Mouse (Mus musculus) liver, embryonic 11.5 days (tissue): Measurements from ENCODE around the gene Cptp. TPM values are rescaled to one million over a fixed set of nuclear protein-coding genes. Genes with fewer than 3 reads are reported as not detected.
A peak's percentile ranks its signal among the peaks of the same experiment; 100 is the strongest.

ENCODE experiments used
- ATAC-seq: fragments of 200-750 bp; cut with Nextera tagmentation; replicated peaks from 2 replicates; pipeline ENCODE4 v1.8.0; 2017; ENCODE audit warnings: moderate number of reproducible peaks, mild to moderate bottlenecking, moderate TSS enrichment, moderate library complexity; ENCODE audit not compliant: low FRiP score
- DNase-seq: peaks from one replicate; pipeline ENCODE4 v3.0.0-alpha.2; 2017; ENCODE audit warnings: low spot score
- H3K27ac ChIP-seq: fragments of 300-500 bp; sonication (generic); 2 replicates; pipeline ENCODE4 v1.5.1; 2014; ENCODE audit warnings: mild to moderate bottlenecking, low read depth, low read length, control low read depth
- H3K27me3 ChIP-seq: fragments of 300-500 bp; sonication (generic); replicated peaks from 2 replicates; pipeline ENCODE4 v1.6.1; 2014; ENCODE audit warnings: low read length, mixed read lengths; ENCODE audit not compliant: control insufficient read depth, insufficient read depth
- H3K36me3 ChIP-seq: fragments of 300-500 bp; sonication (generic); 2 replicates; pipeline ENCODE4 v1.6.1; 2014; ENCODE audit warnings: mild to moderate bottlenecking, low read length, moderate library complexity, mixed read lengths; ENCODE audit not compliant: control insufficient read depth, insufficient read depth
- H3K4me1 ChIP-seq: fragments of 300-500 bp; sonication (generic); replicated peaks from 2 replicates; pipeline ENCODE4 v1.6.1; 2014; ENCODE audit warnings: low read length, mixed read lengths; ENCODE audit not compliant: control insufficient read depth, insufficient read depth
- H3K4me2 ChIP-seq: fragments of 300-500 bp; sonication (generic); 2 replicates; pipeline ENCODE4 v1.6.1; 2014; ENCODE audit warnings: mild to moderate bottlenecking, control low read depth, moderate library complexity
- H3K4me3 ChIP-seq: fragments of 300-500 bp; sonication (generic); 2 replicates; pipeline ENCODE4 v1.5.1; 2014; ENCODE audit warnings: low read depth, low read length, control low read depth
- H3K9ac ChIP-seq: fragments of 300-500 bp; sonication (generic); 2 replicates; pipeline ENCODE4 v1.6.1; 2014; ENCODE audit warnings: low read depth, low read length, control low read depth
- H3K9me3 ChIP-seq: fragments of 300-500 bp; sonication (generic); 2 replicates; pipeline ENCODE4 v1.6.1; 2016; ENCODE audit warnings: low read length, inconsistent platforms, mixed read lengths; ENCODE audit not compliant: control insufficient read depth
- WGBS: fragments of 180-500 bp; shearing (Covaris S2); extraction: QIAGEN DNeasy Blood & Tissue Kit; methylation state at CpG from one replicate; pipeline ENCODE4 v1.1.7; 2014; 5-methylcytosine and 5-hydroxymethylcytosine counted together
- polyA plus RNA-seq: library from polyadenylated mRNA; unstranded; fragments of >200 nt; fragmentation: Nextera tagmentation; extraction: Ambion mirVana; gene quantifications from 2 replicates; pipeline ENCODE4 v1.2.1, GENCODE M21; 2014

The Cptp gene
- 16.4 and 16.9 TPM in 2 replicates for polyA plus RNA-seq

GRCm38 (mm10) chr4:155869317-155870033 lies at the start of gene Cptp, which contains the start of gene Ints11:
TSS of gene Cptp (minus strand) at chr4:155869440.
TSS of gene Ints11 (plus strand) at chr4:155869546.
- no peaks in the 10 kb centered on the region for H3K27me3 ChIP-seq
- H3K4me2 ChIP-seq, result peak within 1 kb of the TSS; percentile 91
- under 1% methylated on average over 63 of the region's 63 CpGs for WGBS
- peak within 1 kb of the TSS; percentile 81 for H3K4me3 ChIP-seq
- ATAC-seq (peak; percentile 96), DNase-seq (peak; percentile 97)
- no peaks in the 10 kb centered on the region for H3K9me3 ChIP-seq
- H3K4me1 ChIP-seq, result peaks cover 13% of the 10 kb centered on the region
- H3K27ac ChIP-seq, result 0 out of 2 replicates have a peak within 1 kb of the TSS, but pooled peaks have one; percentile 3
- H3K9ac ChIP-seq, result peak within 1 kb of the TSS; percentile 71
- H3K36me3 ChIP-seq, result peaks cover 21% of the 10 kb centered on the region

- H3K9ac ChIP-seq, result no peak overlapping the region
- H3K36me3 ChIP-seq, result peaks cover 4% of the 10 kb centered on the region; the same call in 1 of the 2 replicates
- H3K27ac ChIP-seq, result no peak overlapping the region
- 91% methylated on average over 4 of the region's 4 CpGs for WGBS
- no peaks in the 10 kb centered on the region for H3K9me3 ChIP-seq
- H3K4me1 ChIP-seq, result no peaks in the 10 kb centered on the region
- no peak for ATAC-seq
- no peak overlapping the region for H3K4me2 ChIP-seq
- no peak for DNase-seq
- H3K27me3 ChIP-seq, result no peaks in the 10 kb centered on the region
- no peak overlapping the region for H3K4me3 ChIP-seq
Observed at GRCm38 (mm10) chr4:155908751-155909150, 39.5 kb upstream of the Cptp start.

- no peak overlapping the region for H3K9ac ChIP-seq
- no peak overlapping the region for H3K27ac ChIP-seq
- H3K27me3 ChIP-seq, result no peaks in the 10 kb centered on the region
- peaks cover 9% of the 10 kb centered on the region; the same call in 1 of the 2 replicates for H3K36me3 ChIP-seq
- WGBS, result 75% methylated on average over 7 of the region's 7 CpGs
- no peaks in the 10 kb centered on the region for H3K9me3 ChIP-seq
- no peak overlapping the region for H3K4me3 ChIP-seq
- ATAC-seq (no peak), DNase-seq (no peak)
- no peaks in the 10 kb centered on the region for H3K4me1 ChIP-seq
- no peak overlapping the region for H3K4me2 ChIP-seq
Observed at GRCm38 (mm10) chr4:155908281-155908680, 39.0 kb upstream of the Cptp start.

- H3K9me3 ChIP-seq, result no peaks in the 10 kb centered on the region
- H3K9ac ChIP-seq, result no peak overlapping the region
- H3K27me3 ChIP-seq, result no peaks in the 10 kb centered on the region
- DNase-seq, result no peak
- H3K27ac ChIP-seq, result no peak overlapping the region
- H3K4me1 ChIP-seq, result no peaks in the 10 kb centered on the region
- 79% methylated on average over 11 of the region's 11 CpGs for WGBS
- no peak overlapping the region for H3K4me2 ChIP-seq
- H3K4me3 ChIP-seq, result no peak overlapping the region
- H3K36me3 ChIP-seq, result peaks cover 18% of the 10 kb centered on the region
- ATAC-seq, result no peak
Observed at GRCm38 (mm10) chr4:155907003-155907402, 37.8 kb upstream of the Cptp start.

- 85% methylated on average over 9 of the region's 9 CpGs for WGBS
- Histone ChIP-seq H3K9me3 (no peaks in the 10 kb centered on the region), H3K27ac (no peak overlapping the region), H3K4me1 (no peaks in the 10 kb centered on the region), H3K9ac (no peak overlapping the region), H3K4me2 (no peak overlapping the region), H3K36me3 (peaks cover 20% of the 10 kb centered on the region), H3K4me3 (no peak overlapping the region), H3K27me3 (no peaks in the 10 kb centered on the region)
- no peak for DNase-seq
- ATAC-seq, result no peak
Observed at GRCm38 (mm10) chr4:155906125-155906524, 36.9 kb upstream of the Cptp start.

GRCm38 (mm10) chr4:155905634-155906033 lies 36.4 kb upstream of the Cptp start:
- no peak for DNase-seq
- Histone ChIP-seq H3K4me1 (no peaks in the 10 kb centered on the region), H3K27me3 (no peaks in the 10 kb centered on the region), H3K4me2 (no peak overlapping the region), H3K4me3 (no peak overlapping the region), H3K27ac (no peak overlapping the region), H3K9me3 (no peaks in the 10 kb centered on the region), H3K36me3 (peaks cover 23% of the 10 kb centered on the region), H3K9ac (no peak overlapping the region)
- WGBS, result 87% methylated on average over 13 of the region's 13 CpGs
- ATAC-seq, result no peak

GRCm38 (mm10) chr4:155904318-155905102 lies 35.3 kb upstream of the Cptp start:
- 84% methylated on average over 13 of the region's 13 CpGs for WGBS

GRCm38 (mm10) chr4:155903246-155903645 lies 34.0 kb upstream of the Cptp start:
- no peaks in the 10 kb centered on the region for H3K27me3 ChIP-seq
- peaks cover 37% of the 10 kb centered on the region for H3K36me3 ChIP-seq
- no peaks in the 10 kb centered on the region for H3K9me3 ChIP-seq
- DNase-seq (no peak), ATAC-seq (no peak)
- no peaks in the 10 kb centered on the region for H3K4me1 ChIP-seq
- no peak overlapping the region for H3K9ac ChIP-seq
- H3K27ac ChIP-seq, result no peak overlapping the region
- no peak overlapping the region for H3K4me2 ChIP-seq
- no peak overlapping the region for H3K4me3 ChIP-seq
- 95% methylated on average over 13 of the region's 13 CpGs for WGBS

More at GRCm38 (mm10) chr4:155904318-155905102, 35.3 kb upstream of the Cptp start:
- no peaks in the 10 kb centered on the region for H3K4me1 ChIP-seq
- no peaks in the 10 kb centered on the region for H3K9me3 ChIP-seq
- H3K9ac ChIP-seq, result no peak overlapping the region
- no peak overlapping the region for H3K27ac ChIP-seq
- no peak for ATAC-seq
- no peak overlapping the region for H3K4me3 ChIP-seq
- no peaks in the 10 kb centered on the region for H3K27me3 ChIP-seq
- DNase-seq, result no peak
- no peak overlapping the region for H3K4me2 ChIP-seq
- H3K36me3 ChIP-seq, result peaks cover 31% of the 10 kb centered on the region
